Mouse (Mus musculus): Measurements from ENCODE around the gene Scaf8. TPM values are rescaled to one million over a fixed set of nuclear protein-coding genes. Genes with fewer than 3 reads are reported as not detected.
"Not testable (repeated sequence)": the region's sequence is repeated elsewhere in the genome, so short reads cannot be mapped to it uniquely, and the experiment has no call there.

Scaf8 gene
- polyA plus RNA-seq, 1 experiment from 2014 or later, result 13.7 TPM

DNA sequence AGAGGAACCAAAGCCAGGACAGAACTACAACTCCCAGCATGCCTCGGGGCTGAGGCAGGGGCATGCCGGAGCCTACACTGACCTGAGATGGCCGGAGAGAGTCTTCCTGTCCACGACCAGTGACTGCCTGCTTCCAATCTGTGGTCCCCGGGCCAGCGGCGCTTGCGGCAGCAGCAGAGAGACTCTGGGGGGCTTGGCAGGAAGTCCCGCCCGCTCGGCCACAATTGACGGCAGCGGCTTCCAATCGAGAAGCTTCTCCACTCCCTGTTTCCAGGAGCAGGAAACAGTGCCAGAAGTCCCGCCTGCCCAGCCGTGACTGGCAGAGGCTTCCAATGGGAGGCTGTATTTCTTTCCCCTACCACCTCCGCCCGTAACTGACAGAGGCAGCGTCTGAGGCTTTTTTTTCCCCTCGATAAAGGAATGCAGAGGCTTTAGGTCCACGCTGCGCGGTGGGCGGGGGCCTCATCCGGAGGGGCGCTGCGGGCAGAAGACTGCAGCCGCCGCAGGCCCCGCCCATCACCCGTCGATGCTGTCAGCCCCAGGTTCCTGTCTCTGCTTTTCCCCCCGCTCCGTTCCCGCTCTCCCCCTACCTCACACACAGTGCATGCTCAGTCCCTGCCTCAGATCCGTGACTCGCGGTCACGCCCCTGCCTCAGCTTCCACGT, 30.8 kb upstream of the Scaf8 start:
- 0% methylated on average over 31 of the region's 40 CpGs for WGBS
- ATAC-seq (replicated peaks; ENCODE audit: extremely low read depth, insufficient read depth, low FRiP score), result peak; percentile 73
- no peaks in the 10 kb centered on the region for H3K4me1 ChIP-seq (ENCODE audit: control insufficient read depth, insufficient read depth, low read length)
- peak overlapping the region; percentile 96 for H3K27ac ChIP-seq (ENCODE audit: low read length)
- H3K27me3 ChIP-seq (ENCODE audit: control insufficient read depth, insufficient read depth, low read length), result no peaks in the 10 kb centered on the region
- H3K9me3 ChIP-seq (replicated peaks; ENCODE audit: control insufficient read depth, low read length), result no peaks in the 10 kb centered on the region
- H3K4me3 ChIP-seq (ENCODE audit: low read length), result peak overlapping the region; percentile 67
- peak overlapping the region; percentile 81 for H3K9ac ChIP-seq (ENCODE audit: low read length)
- no peaks in the 10 kb centered on the region for H3K36me3 ChIP-seq (ENCODE audit: control insufficient read depth, insufficient read depth)
- peak overlapping the region; percentile 86 for H3K4me2 ChIP-seq (ENCODE audit: low read depth, low read length)

DNA sequence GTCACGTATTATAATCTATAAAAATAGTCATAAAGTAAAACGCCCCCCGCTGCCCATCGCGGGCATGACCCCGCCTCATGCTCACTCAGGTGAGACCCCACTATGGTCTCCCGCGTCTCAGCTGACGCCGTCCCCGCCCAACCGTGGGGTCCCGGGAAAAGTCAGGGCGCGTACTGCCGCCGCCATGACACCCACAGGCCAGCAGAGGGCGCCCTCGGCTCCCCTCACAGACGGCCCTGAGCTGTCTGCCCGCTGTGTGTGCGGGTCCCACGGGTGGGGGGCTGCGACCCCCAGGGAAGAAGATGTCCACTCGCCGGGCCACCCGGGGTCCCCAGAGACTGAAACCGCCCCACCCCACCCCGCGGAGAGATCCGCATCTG, 30.2 kb upstream of the Scaf8 start:
- H3K9me3 ChIP-seq (replicated peaks; ENCODE audit: control insufficient read depth, low read length), result no peaks in the 10 kb centered on the region
- H3K9ac ChIP-seq (ENCODE audit: low read length), result peak overlapping the region; percentile 81
- WGBS, result under 1% methylated on average over 30 of the region's 31 CpGs
- no peaks in the 10 kb centered on the region for H3K4me1 ChIP-seq (ENCODE audit: control insufficient read depth, insufficient read depth, low read length)
- peak overlapping the region; percentile 96 for H3K27ac ChIP-seq (ENCODE audit: low read length)
- H3K4me3 ChIP-seq (ENCODE audit: low read length), result peak overlapping the region; percentile 67
- H3K36me3 ChIP-seq (ENCODE audit: control insufficient read depth, insufficient read depth), result no peaks in the 10 kb centered on the region
- ATAC-seq (replicated peaks; ENCODE audit: extremely low read depth, insufficient read depth, low FRiP score), result peak; percentile 24
- no peaks in the 10 kb centered on the region for H3K27me3 ChIP-seq (ENCODE audit: control insufficient read depth, insufficient read depth, low read length)
- peak overlapping the region; percentile 86 for H3K4me2 ChIP-seq (ENCODE audit: low read depth, low read length)

DNA sequence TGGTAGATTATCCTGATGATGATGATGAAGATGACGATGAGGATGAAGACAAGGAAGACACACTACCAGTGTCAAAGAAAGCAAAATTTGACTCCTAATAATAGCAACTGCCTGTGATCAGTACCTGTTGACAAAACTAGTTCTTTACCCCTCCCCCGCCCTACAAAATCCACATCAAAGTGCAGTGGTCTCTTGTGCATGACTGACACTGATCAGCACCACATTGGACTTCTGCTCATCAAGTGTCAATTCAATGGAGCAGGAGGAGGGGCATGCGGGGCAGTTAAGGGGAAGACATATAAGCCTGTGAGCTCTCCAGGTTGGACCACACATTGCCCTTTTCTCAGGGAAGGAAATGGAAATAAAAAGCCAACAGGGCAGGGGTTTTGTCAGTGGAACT, 29.6 kb upstream of the Scaf8 start:
- H3K4me3 ChIP-seq (ENCODE audit: low read length), result peak overlapping the region; percentile 67
- H3K9ac ChIP-seq (ENCODE audit: low read length), result peak overlapping the region; percentile 81
- H3K27ac ChIP-seq (ENCODE audit: low read length), result no peak overlapping the region
- H3K27me3 ChIP-seq (ENCODE audit: control insufficient read depth, insufficient read depth, low read length), result no peaks in the 10 kb centered on the region
- no peaks in the 10 kb centered on the region for H3K36me3 ChIP-seq (ENCODE audit: control insufficient read depth, insufficient read depth)
- H3K9me3 ChIP-seq (replicated peaks; ENCODE audit: control insufficient read depth, low read length), result no peaks in the 10 kb centered on the region
- ATAC-seq (replicated peaks; ENCODE audit: extremely low read depth, insufficient read depth, low FRiP score), result no peak
- no peaks in the 10 kb centered on the region for H3K4me1 ChIP-seq (ENCODE audit: control insufficient read depth, insufficient read depth, low read length)
- WGBS, result 58% methylated on average over 3 of the region's 3 CpGs
- H3K4me2 ChIP-seq (ENCODE audit: low read depth, low read length), result peak overlapping the region; percentile 86

GRCm38 (mm10) chr17:3092682-3093081, 22.1 kb upstream of the Scaf8 start:
- no peaks in the 10 kb centered on the region for H3K4me1 ChIP-seq (ENCODE audit: control insufficient read depth, insufficient read depth, low read length)
- no peak overlapping the region for H3K4me3 ChIP-seq (ENCODE audit: low read length)
- H3K27me3 ChIP-seq (ENCODE audit: control insufficient read depth, insufficient read depth, low read length), result no peaks in the 10 kb centered on the region
- WGBS, result 40% methylated on average over 4 of the region's 4 CpGs
- no peaks in the 10 kb centered on the region for H3K36me3 ChIP-seq (ENCODE audit: control insufficient read depth, insufficient read depth)
- H3K27ac ChIP-seq (ENCODE audit: low read length), result no peak overlapping the region
- no peaks in the 10 kb centered on the region for H3K9me3 ChIP-seq (replicated peaks; ENCODE audit: control insufficient read depth, low read length)
- H3K9ac ChIP-seq (ENCODE audit: low read length), result no peak overlapping the region
- H3K4me2 ChIP-seq (ENCODE audit: low read depth, low read length), result no peak overlapping the region
- no peak for ATAC-seq (replicated peaks; ENCODE audit: extremely low read depth, insufficient read depth, low FRiP score)

- not testable (repeated sequence) for H3K9ac ChIP-seq (ENCODE audit: low read length); H3K4me2 ChIP-seq (ENCODE audit: low read depth, low read length); ATAC-seq (replicated peaks; ENCODE audit: extremely low read depth, insufficient read depth, low FRiP score); H3K9me3 ChIP-seq (replicated peaks; ENCODE audit: control insufficient read depth, low read length); H3K27ac ChIP-seq (ENCODE audit: low read length); H3K36me3 ChIP-seq (ENCODE audit: control insufficient read depth, insufficient read depth); H3K4me1 ChIP-seq (ENCODE audit: control insufficient read depth, insufficient read depth, low read length); H3K27me3 ChIP-seq (ENCODE audit: control insufficient read depth, insufficient read depth, low read length); H3K4me3 ChIP-seq (ENCODE audit: low read length)
- 67% methylated on average over 1 of the region's 1 CpGs for WGBS
Observed at GRCm38 (mm10) chr17:3099273-3099672, 15.5 kb upstream of the Scaf8 start.

GRCm38 (mm10) chr17:3102336-3103165, 12.2 kb upstream of the Scaf8 start:
- Histone ChIP-seq H3K27me3 (ENCODE audit: control insufficient read depth, insufficient read depth, low read length) (no peaks in the 10 kb centered on the region), H3K36me3 (ENCODE audit: control insufficient read depth, insufficient read depth) (no peaks in the 10 kb centered on the region), H3K4me1 (ENCODE audit: control insufficient read depth, insufficient read depth, low read length) (0 out of 2 replicates have a peak, but pooled peaks cover 7% of the 10 kb centered on the region), H3K9me3 (replicated peaks; ENCODE audit: control insufficient read depth, low read length) (no peaks in the 10 kb centered on the region), H3K4me2 (ENCODE audit: low read depth, low read length) (peak overlapping the region; percentile 92), H3K9ac (ENCODE audit: low read length) (peak overlapping the region; percentile 75), H3K27ac (ENCODE audit: low read length) (no peak overlapping the region), H3K4me3 (ENCODE audit: low read length) (peak overlapping the region; percentile 56)
- whole genome bisulfite sequencing, result 3% methylated on average over 14 of the region's 14 CpGs
- peak; percentile 91 for ATAC-seq (replicated peaks; ENCODE audit: extremely low read depth, insufficient read depth, low FRiP score)

GRCm38 (mm10) chr17:3104154-3104931, 10.4 kb upstream of the Scaf8 start:
- WGBS, result 88% methylated on average over 6 of the region's 6 CpGs
- ATAC-seq (replicated peaks; ENCODE audit: extremely low read depth, insufficient read depth, low FRiP score), result no peak

GRCm38 (mm10) chr17:3105022-3105421, 9.8 kb upstream of the Scaf8 start:
- H3K4me2 ChIP-seq (ENCODE audit: low read depth, low read length), result no peak overlapping the region
- no peak for ATAC-seq (replicated peaks; ENCODE audit: extremely low read depth, insufficient read depth, low FRiP score)
- 85% methylated on average over 1 of the region's 1 CpGs for WGBS

More at GRCm38 (mm10) chr17:3104154-3104931, 10.4 kb upstream of the Scaf8 start:
- Histone ChIP-seq H3K4me3 (ENCODE audit: low read length) (no peak overlapping the region), H3K4me2 (ENCODE audit: low read depth, low read length) (no peak overlapping the region), H3K9ac (ENCODE audit: low read length) (no peak overlapping the region), H3K4me1 (ENCODE audit: control insufficient read depth, insufficient read depth, low read length) (0 out of 2 replicates have a peak, but pooled peaks cover 7% of the 10 kb centered on the region), H3K27me3 (ENCODE audit: control insufficient read depth, insufficient read depth, low read length) (no peaks in the 10 kb centered on the region), H3K27ac (ENCODE audit: low read length) (no peak overlapping the region), H3K9me3 (replicated peaks; ENCODE audit: control insufficient read depth, low read length) (no peaks in the 10 kb centered on the region), H3K36me3 (ENCODE audit: control insufficient read depth, insufficient read depth) (no peaks in the 10 kb centered on the region)

More at GRCm38 (mm10) chr17:3105022-3105421, 9.8 kb upstream of the Scaf8 start:
- H3K27me3 ChIP-seq (ENCODE audit: control insufficient read depth, insufficient read depth, low read length), result no peaks in the 10 kb centered on the region
- no peak overlapping the region for H3K9ac ChIP-seq (ENCODE audit: low read length)
- H3K4me1 ChIP-seq (ENCODE audit: control insufficient read depth, insufficient read depth, low read length), result 0 out of 2 replicates have a peak, but pooled peaks cover 7% of the 10 kb centered on the region
- H3K27ac ChIP-seq (ENCODE audit: low read length), result no peak overlapping the region
- H3K9me3 ChIP-seq (replicated peaks; ENCODE audit: control insufficient read depth, low read length), result no peaks in the 10 kb centered on the region
- H3K36me3 ChIP-seq (ENCODE audit: control insufficient read depth, insufficient read depth), result no peaks in the 10 kb centered on the region
- H3K4me3 ChIP-seq (ENCODE audit: low read length), result no peak overlapping the region
